Mouse (Mus musculus): Measurements from ENCODE around the gene Mvp.

GRCm38 (mm10) chr7:126984667-126985444 is 29.6 kb downstream of the Mvp start:
- TF ChIP-seq CTCF (IDR thresholded peaks at IDR 0.05; ENCODE audit: borderline replicate concordance, insufficient read depth, low read length), result no peak
- TF ChIP-seq POLR2A (IDR thresholded peaks at IDR 0.05; ENCODE audit: low read depth, low read length), result no peak
